Mouse (Mus musculus): ENCODE data around the gene Ifitm5.

DNA sequence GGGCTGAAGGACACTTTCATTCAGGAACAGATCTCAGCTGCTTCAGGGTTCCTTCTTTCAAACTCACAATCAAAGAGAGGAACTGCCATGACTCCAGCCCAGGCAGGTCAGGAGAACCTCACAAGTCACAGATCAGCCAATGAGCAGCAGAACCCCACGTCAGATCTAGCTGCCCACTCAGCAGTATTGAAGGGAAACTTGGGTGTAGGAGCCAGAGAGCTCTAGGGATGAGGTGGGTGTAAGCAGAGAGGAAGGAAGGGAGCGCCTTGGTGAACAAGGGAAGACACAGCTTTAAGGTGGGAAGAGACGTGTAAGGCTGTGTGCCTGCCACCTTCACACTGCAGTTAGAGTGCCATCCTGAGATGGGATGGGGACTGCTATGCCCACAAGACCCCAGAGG, 37.8 kb downstream of the Ifitm5 start:
- no peak for TF ChIP-seq CTCF (IDR thresholded peaks at IDR 0.05; ENCODE audit: borderline replicate concordance, extremely low read depth, insufficient read depth, insufficient read length)
- no peak for TF ChIP-seq POLR2A (IDR thresholded peaks at IDR 0.05; ENCODE audit: borderline replicate concordance, extremely low read depth, insufficient read depth, insufficient read length, poor library complexity, severe bottlenecking)

Data from brain, embryonic 14.5 days (tissue).